Mouse (Mus musculus) hindbrain, embryonic 10.5 days (tissue): Measurements from ENCODE around the gene Hs2st1. TPM values are rescaled to one million over a fixed set of nuclear protein-coding genes. Genes with fewer than 3 reads are reported as not detected.
A peak's percentile ranks its signal among the peaks of the same experiment; 100 is the strongest.

Source experiments
- DNase-seq: peaks from one replicate; pipeline ENCODE4 v3.0.0-alpha.2; 2017; ENCODE audit warnings: low spot score
- H3K27ac ChIP-seq: fragments of 300-500 bp; sonication (generic); 2 replicates; pipeline ENCODE4 v1.5.1; 2016; ENCODE audit warnings: mild to moderate bottlenecking, moderate library complexity
- H3K27me3 ChIP-seq: fragments of 300-500 bp; sonication (generic); 2 replicates; pipeline ENCODE4 v1.6.1; 2016; ENCODE audit warnings: mild to moderate bottlenecking; ENCODE audit not compliant: poor library complexity, insufficient read depth, severe bottlenecking
- H3K36me3 ChIP-seq: fragments of 300-500 bp; sonication (generic); 2 replicates; pipeline ENCODE4 v1.6.1; 2016; ENCODE audit warnings: mild to moderate bottlenecking, moderate library complexity
- H3K4me1 ChIP-seq: fragments of 300-500 bp; sonication (generic); replicated peaks from 2 replicates; pipeline ENCODE4 v1.6.1; 2016; ENCODE audit warnings: mild to moderate bottlenecking
- H3K4me3 ChIP-seq: fragments of 300-500 bp; sonication (generic); 2 replicates; pipeline ENCODE4 v1.5.1; 2016; ENCODE audit warnings: mild to moderate bottlenecking, moderate library complexity
- H3K9me3 ChIP-seq: fragments of 300-500 bp; sonication (generic); 2 replicates; pipeline ENCODE4 v1.6.1; 2016; ENCODE audit warnings: mild to moderate bottlenecking, moderate library complexity
- WGBS: fragments of 180-500 bp; shearing (Covaris S2); methylation state at CpG from one replicate; pipeline ENCODE4 v1.1.7; 2016; 5-methylcytosine and 5-hydroxymethylcytosine counted together
- polyA plus RNA-seq: library from polyadenylated mRNA; unstranded; fragments of >200 nt; fragmentation: Nextera tagmentation; extraction: Ambion mirVana; gene quantifications from 2 replicates; pipeline ENCODE4 v1.2.1, GENCODE M21; 2016

Gene Hs2st1
- polyA plus RNA-seq, 1 experiment from 2014 or later, result 12.6 TPM

GRCm38 (mm10) chr3:144400870-144401269 is 169.1 kb downstream of the Hs2st1 start:
- Histone ChIP-seq H3K9me3 (no peaks in the 10 kb centered on the region), H3K36me3 (no peaks in the 10 kb centered on the region), H3K4me1 (peaks cover 17% of the 10 kb centered on the region), H3K27me3 (peaks cover 10% of the 10 kb centered on the region), H3K4me3 (no peak overlapping the region), H3K27ac (no peak overlapping the region)
- no peak for DNase-seq
- 78% methylated on average over 7 of the region's 7 CpGs for WGBS

- H3K9me3 ChIP-seq, result no peaks in the 10 kb centered on the region
- peaks cover 17% of the 10 kb centered on the region for H3K4me1 ChIP-seq
- no peak overlapping the region for H3K4me3 ChIP-seq
- no peak overlapping the region for H3K27ac ChIP-seq
- DNase-seq, result no peak
- 77% methylated on average over 8 of the region's 8 CpGs for WGBS
- H3K27me3 ChIP-seq, result peaks cover 10% of the 10 kb centered on the region
- H3K36me3 ChIP-seq, result no peaks in the 10 kb centered on the region
These were observed 169.6 kb downstream of the Hs2st1 start for GRCm38 (mm10) chr3:144400374-144400773.

GRCm38 (mm10) chr3:144399358-144400096 is 170.5 kb downstream of the Hs2st1 start:
- Histone ChIP-seq H3K9me3 (no peaks in the 10 kb centered on the region), H3K4me3 (peak overlapping the region; percentile 39), H3K4me1 (peaks cover 22% of the 10 kb centered on the region), H3K36me3 (no peaks in the 10 kb centered on the region), H3K27ac (peak overlapping the region; percentile 77), H3K27me3 (peaks cover 10% of the 10 kb centered on the region)
- peak; percentile 87 for DNase-seq
- WGBS, result 34% methylated on average over 21 of the region's 21 CpGs

- DNase-seq, result no peak
- no peak overlapping the region for H3K4me3 ChIP-seq
- H3K27me3 ChIP-seq, result peaks cover 10% of the 10 kb centered on the region
- peaks cover 22% of the 10 kb centered on the region for H3K4me1 ChIP-seq
- H3K9me3 ChIP-seq, result no peaks in the 10 kb centered on the region
- no peaks in the 10 kb centered on the region for H3K36me3 ChIP-seq
- H3K27ac ChIP-seq, result no peak overlapping the region
- 85% methylated on average over 7 of the region's 7 CpGs for WGBS
These were observed 171.8 kb downstream of the Hs2st1 start for GRCm38 (mm10) chr3:144398166-144398565.

GRCm38 (mm10) chr3:144396478-144396877 is 173.5 kb downstream of the Hs2st1 start:
- Histone ChIP-seq H3K27ac (no peak overlapping the region), H3K36me3 (no peaks in the 10 kb centered on the region), H3K9me3 (no peaks in the 10 kb centered on the region), H3K4me3 (no peak overlapping the region), H3K4me1 (peaks cover 22% of the 10 kb centered on the region), H3K27me3 (peaks cover 10% of the 10 kb centered on the region)
- no peak for DNase-seq
- 65% methylated on average over 17 of the region's 17 CpGs for WGBS

GRCm38 (mm10) chr3:144394454-144394943 is 175.5 kb downstream of the Hs2st1 start:
- Histone ChIP-seq H3K4me1 (peaks cover 15% of the 10 kb centered on the region), H3K9me3 (no peaks in the 10 kb centered on the region), H3K27ac (no peak overlapping the region), H3K27me3 (peaks cover 10% of the 10 kb centered on the region), H3K36me3 (no peaks in the 10 kb centered on the region), H3K4me3 (no peak overlapping the region)
- DNase-seq, result no peak
- WGBS, result 72% methylated on average over 7 of the region's 7 CpGs

- WGBS, result 91% methylated on average over 4 of the region's 4 CpGs
- peaks cover 1% of the 10 kb centered on the region; the same call in 1 of the 2 replicates for H3K4me1 ChIP-seq
- no peak for DNase-seq
- no peaks in the 10 kb centered on the region for H3K27me3 ChIP-seq
- no peaks in the 10 kb centered on the region for H3K36me3 ChIP-seq
- no peak overlapping the region for H3K27ac ChIP-seq
- no peaks in the 10 kb centered on the region for H3K9me3 ChIP-seq
- no peak overlapping the region for H3K4me3 ChIP-seq
These were observed 183.5 kb downstream of the Hs2st1 start for GRCm38 (mm10) chr3:144386446-144386845.

GRCm38 (mm10) chr3:144384648-144385047 is 185.3 kb downstream of the Hs2st1 start:
- Histone ChIP-seq H3K27me3 (no peaks in the 10 kb centered on the region), H3K4me3 (no peak overlapping the region), H3K9me3 (no peaks in the 10 kb centered on the region), H3K36me3 (no peaks in the 10 kb centered on the region), H3K27ac (no peak overlapping the region), H3K4me1 (peaks cover 12% of the 10 kb centered on the region; the same call in 1 of the 2 replicates)
- no peak for DNase-seq
- WGBS, result 93% methylated on average over 10 of the region's 10 CpGs

- no peaks in the 10 kb centered on the region for H3K36me3 ChIP-seq
- H3K27me3 ChIP-seq, result no peaks in the 10 kb centered on the region
- H3K4me1 ChIP-seq, result peaks cover 38% of the 10 kb centered on the region
- H3K4me3 ChIP-seq, result peak overlapping the region; percentile 38
- DNase-seq, result no peak
- WGBS, result 40% methylated on average over 16 of the region's 16 CpGs
- peak overlapping the region; percentile 78 for H3K27ac ChIP-seq
- no peaks in the 10 kb centered on the region for H3K9me3 ChIP-seq
These were observed 188.5 kb downstream of the Hs2st1 start for GRCm38 (mm10) chr3:144381431-144381980.

GRCm38 (mm10) chr3:144380921-144381320 is 189.1 kb downstream of the Hs2st1 start:
- Histone ChIP-seq H3K36me3 (no peaks in the 10 kb centered on the region), H3K4me1 (peaks cover 41% of the 10 kb centered on the region), H3K4me3 (peak overlapping the region; percentile 38), H3K27me3 (no peaks in the 10 kb centered on the region), H3K27ac (peak overlapping the region; percentile 78), H3K9me3 (no peaks in the 10 kb centered on the region)
- WGBS, result 2% methylated on average over 18 of the region's 18 CpGs
- peak; percentile 84 for DNase-seq

- H3K9me3 ChIP-seq, result no peaks in the 10 kb centered on the region
- peaks cover 41% of the 10 kb centered on the region for H3K4me1 ChIP-seq
- WGBS, result 85% methylated on average over 4 of the region's 4 CpGs
- H3K36me3 ChIP-seq, result no peaks in the 10 kb centered on the region
- no peaks in the 10 kb centered on the region for H3K27me3 ChIP-seq
- H3K4me3 ChIP-seq, result no peak overlapping the region
- no peak for DNase-seq
- no peak overlapping the region for H3K27ac ChIP-seq
These were observed 190.2 kb downstream of the Hs2st1 start for GRCm38 (mm10) chr3:144379801-144380200.
